ENCODE assay signal across 21 mouse cellular contexts in genomic region chr4:87852461-87852860, GRCm38 (mm10).
DNase-seq lines count a peak whose midpoint lies in the region.
"Had no signal": no experiment of that assay in that cellular context is flagged by ENCODE, and none has a peak within 500 bp of the region (broad histone marks: within the 10 kb centered on the region; RNA-seq: fewer than 3 reads in every experiment).

No protein-coding gene starts in this region.

- no peaks in the 10 kb centered on the region for H3K27me3 ChIP-seq in heart, embryonic 10.5 days (ENCODE audit: insufficient read depth, poor library complexity, severe bottlenecking)
- H3K27me3 ChIP-seq: forebrain, embryonic 12.5 days; heart, embryonic 15.5 days; lung, embryonic 15.5 days had no signal

- no peak overlapping the region for H3K4me3 ChIP-seq in heart, embryonic 10.5 days
- H3K4me3 ChIP-seq: forebrain, embryonic 12.5 days; heart, embryonic 15.5 days; lung, embryonic 15.5 days had no signal

- H3K36me3 ChIP-seq in heart, embryonic 10.5 days = no peaks in the 10 kb centered on the region
- H3K36me3 ChIP-seq: forebrain, embryonic 12.5 days; heart, embryonic 15.5 days; lung, embryonic 15.5 days had no signal

- H3K4me1 ChIP-seq in heart, embryonic 10.5 days = no peaks in the 10 kb centered on the region
- H3K4me1 ChIP-seq: forebrain, embryonic 12.5 days; heart, embryonic 15.5 days; lung, embryonic 15.5 days had no signal

- H3K27ac ChIP-seq in heart, embryonic 10.5 days = no peak overlapping the region
- H3K27ac ChIP-seq: forebrain, embryonic 12.5 days; heart, embryonic 15.5 days; liver, embryonic 14.5 days; lung, embryonic 15.5 days had no signal

- peak; percentile 4 for DNase-seq in gastrocnemius, adult 18-20 months (ENCODE audit: low spot score)
- DNase-seq in gastrocnemius, postnatal 14 days = no peak
- DNase-seq in heart, adult 9 months (ENCODE audit: low spot score in 2 of 2) = peak; percentile 21 to 36
- DNase-seq in heart, embryonic 10.5 days (ENCODE audit: low spot score) = no peak
- DNase-seq in lung, postnatal 10 days = peak; percentile 25
- no peak for DNase-seq in lung, postnatal 14 days
- peak; percentile 37 to 46 for DNase-seq in heart, postnatal 10 days
- DNase-seq in left cerebral cortex, postnatal 36 days (ENCODE audit: low spot score in 2 of 2) = no peak
- DNase-seq: adrenal gland, adult 8-10 months; cerebellum, adult 2 months; cerebellum, postnatal 14 days; forebrain, postnatal 0 days; kidney, adult 2 months; liver; right cerebral cortex, postnatal 25 days; spleen, adult 18-20 months; thymus, postnatal 14 days had no signal

- no peaks in the 10 kb centered on the region for H3K9me3 ChIP-seq in heart, embryonic 10.5 days
- H3K9me3 ChIP-seq: forebrain, embryonic 12.5 days; heart, embryonic 15.5 days; lung, embryonic 15.5 days had no signal

- WGBS in heart, embryonic 10.5 days = 89% methylated on average over 2 of the region's 2 CpGs

- intact Hi-C loops in gastrocnemius, postnatal 14 days (cut with DNase I; ENCODE audit: low total_unique reads) = no loop called here
- intact Hi-C loops in heart, postnatal 10 days (cut with DNase I) = no loop called here
- intact Hi-C loops in left cerebral cortex, postnatal 36 days (cut with DNase I) = no loop called here

Comparison
In these comparisons a context has a peak if more than half of its experiments do, and no peak if none do; other contexts are left out.
1. DNase-seq: peak in gastrocnemius, adult 18-20 months (single experiment), heart, adult 9 months (2 of 2), lung, postnatal 10 days (single experiment) and heart, postnatal 10 days (2 of 2); none in gastrocnemius, postnatal 14 days (single experiment), heart, embryonic 10.5 days (single experiment), lung, postnatal 14 days (single experiment) and left cerebral cortex, postnatal 36 days (0 of 2).